14 mouse cellular contexts compared by ENCODE assay signal in genomic region chr12:53794718-53795400, GRCm38 (mm10).
"Had no signal": no experiment of that assay in that cellular context is flagged by ENCODE, and none has a peak within 500 bp of the region (broad histone marks: within the 10 kb centered on the region; RNA-seq: fewer than 3 reads in every experiment).

No protein-coding gene starts in this region.

- H3K36me3 ChIP-seq: limb, embryonic 13.5 days; midbrain, embryonic 13.5 days had no signal

- H3K9me3 ChIP-seq: limb, embryonic 13.5 days; midbrain, embryonic 13.5 days had no signal

- H3K27me3 ChIP-seq: limb, embryonic 13.5 days; midbrain, embryonic 13.5 days had no signal

- H3K27ac ChIP-seq: layer of hippocampus, adult 2 months; limb, embryonic 13.5 days; midbrain, embryonic 13.5 days had no signal

- H3K4me3 ChIP-seq: layer of hippocampus, adult 2 months; limb, embryonic 13.5 days; midbrain, embryonic 13.5 days had no signal

- H3K4me2 ChIP-seq: limb, embryonic 13.5 days; midbrain, embryonic 13.5 days had no signal

- ATAC-seq: midbrain, embryonic 13.5 days had no signal

- DNase-seq: kidney, adult 11 months; kidney, adult 9 months; kidney, postnatal 10 days; kidney, postnatal 4 days; left cerebral cortex, postnatal 4 days; lung, adult 18-20 months; retina, postnatal 1 day; right cerebral cortex, postnatal 4 days; spleen, adult 18-20 months; thymus, adult 2 months; thymus, postnatal 25 days had no signal

- H3K9ac ChIP-seq: limb, embryonic 13.5 days; midbrain, embryonic 13.5 days had no signal
